Mouse (Mus musculus) intestine, embryonic 16.5 days (tissue): Measurements from ENCODE around the gene Mia2. TPM values are rescaled to one million over a fixed set of nuclear protein-coding genes. Genes with fewer than 3 reads are reported as not detected.

ENCODE experiments used
- ATAC-seq: fragments of 200-750 bp; cut with Nextera tagmentation; 2 replicates; pipeline ENCODE4 v1.8.0; 2017; ENCODE audit warnings: moderate TSS enrichment, moderate library complexity
- H3K27ac ChIP-seq: fragments of 300-500 bp; sonication (generic); 2 replicates; pipeline ENCODE4 v1.5.1; 2014; ENCODE audit warnings: mild to moderate bottlenecking, low read length
- H3K27me3 ChIP-seq: fragments of 300-500 bp; sonication (generic); replicated peaks from 2 replicates; pipeline ENCODE4 v1.6.1; 2014; ENCODE audit warnings: low read length, control low read depth, mixed read lengths; ENCODE audit not compliant: control insufficient read depth, insufficient read depth
- H3K36me3 ChIP-seq: fragments of 300-500 bp; sonication (generic); 2 replicates; pipeline ENCODE4 v1.6.1; 2014; ENCODE audit warnings: low read length, control low read depth; ENCODE audit not compliant: control insufficient read depth, insufficient read depth
- H3K4me1 ChIP-seq: fragments of 300-500 bp; sonication (generic); 2 replicates; pipeline ENCODE4 v1.6.1; 2014; ENCODE audit warnings: low read length, control low read depth, mixed read lengths; ENCODE audit not compliant: control insufficient read depth, insufficient read depth
- H3K4me2 ChIP-seq: fragments of 300-500 bp; sonication (generic); 2 replicates; pipeline ENCODE4 v1.6.1; 2014; ENCODE audit warnings: low read depth, low read length, control low read depth
- H3K4me3 ChIP-seq: fragments of 300-500 bp; sonication (generic); 2 replicates; pipeline ENCODE4 v1.5.1; 2014; ENCODE audit warnings: mild to moderate bottlenecking, low read length
- H3K9ac ChIP-seq: fragments of 300-500 bp; sonication (generic); 2 replicates; pipeline ENCODE4 v1.6.1; 2014; ENCODE audit warnings: low read depth, low read length
- H3K9me3 ChIP-seq: fragments of 300-500 bp; sonication (generic); 2 replicates; pipeline ENCODE4 v1.6.1; 2016; ENCODE audit warnings: low read length, control low read depth; ENCODE audit not compliant: control insufficient read depth
- WGBS: fragments of 180-500 bp; shearing (Covaris S2); extraction: QIAGEN DNeasy Blood & Tissue Kit; methylation state at CpG from one replicate; pipeline ENCODE4 v1.1.7; 2014; 5-methylcytosine and 5-hydroxymethylcytosine counted together
- polyA plus RNA-seq: library from polyadenylated mRNA; unstranded; fragments of >200 nt; fragmentation: Nextera tagmentation; extraction: Ambion mirVana; gene quantifications from 2 replicates; pipeline ENCODE4 v1.2.1, GENCODE M21; 2015

Mia2 gene
- polyA plus RNA-seq, 1 experiment from 2014 or later, result 88.2 TPM

DNA sequence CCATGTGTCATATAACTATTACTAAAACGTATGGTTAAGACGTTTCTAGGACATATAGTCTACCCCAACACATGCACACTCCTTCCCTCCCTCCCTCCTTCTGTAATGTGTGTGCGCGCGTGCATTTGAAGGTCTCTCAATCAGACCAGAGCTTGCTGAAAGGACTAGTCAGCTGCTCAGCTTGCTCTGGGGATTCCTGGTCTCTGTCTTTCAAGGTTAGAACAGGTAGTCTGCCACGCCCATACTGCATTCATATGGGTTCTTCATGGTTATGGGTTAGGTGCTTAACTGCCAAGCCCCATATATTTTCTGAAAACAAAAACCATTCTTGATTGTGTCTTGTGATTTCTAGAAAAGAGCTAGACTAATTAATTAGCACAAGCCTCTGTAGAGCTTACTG lies 110.0 kb downstream of the Mia2 start:
- H3K9me3 ChIP-seq, result no peaks in the 10 kb centered on the region
- no peaks in the 10 kb centered on the region; the same call in 1 of the 2 replicates for H3K36me3 ChIP-seq
- H3K27me3 ChIP-seq, result no peaks in the 10 kb centered on the region
- no peak overlapping the region for H3K4me2 ChIP-seq
- no peak overlapping the region for H3K4me3 ChIP-seq
- ATAC-seq, result no peak
- no peak overlapping the region for H3K9ac ChIP-seq
- H3K4me1 ChIP-seq, result no peaks in the 10 kb centered on the region
- WGBS, result 89% methylated on average over 6 of the region's 6 CpGs
- H3K27ac ChIP-seq, result no peak overlapping the region

DNA sequence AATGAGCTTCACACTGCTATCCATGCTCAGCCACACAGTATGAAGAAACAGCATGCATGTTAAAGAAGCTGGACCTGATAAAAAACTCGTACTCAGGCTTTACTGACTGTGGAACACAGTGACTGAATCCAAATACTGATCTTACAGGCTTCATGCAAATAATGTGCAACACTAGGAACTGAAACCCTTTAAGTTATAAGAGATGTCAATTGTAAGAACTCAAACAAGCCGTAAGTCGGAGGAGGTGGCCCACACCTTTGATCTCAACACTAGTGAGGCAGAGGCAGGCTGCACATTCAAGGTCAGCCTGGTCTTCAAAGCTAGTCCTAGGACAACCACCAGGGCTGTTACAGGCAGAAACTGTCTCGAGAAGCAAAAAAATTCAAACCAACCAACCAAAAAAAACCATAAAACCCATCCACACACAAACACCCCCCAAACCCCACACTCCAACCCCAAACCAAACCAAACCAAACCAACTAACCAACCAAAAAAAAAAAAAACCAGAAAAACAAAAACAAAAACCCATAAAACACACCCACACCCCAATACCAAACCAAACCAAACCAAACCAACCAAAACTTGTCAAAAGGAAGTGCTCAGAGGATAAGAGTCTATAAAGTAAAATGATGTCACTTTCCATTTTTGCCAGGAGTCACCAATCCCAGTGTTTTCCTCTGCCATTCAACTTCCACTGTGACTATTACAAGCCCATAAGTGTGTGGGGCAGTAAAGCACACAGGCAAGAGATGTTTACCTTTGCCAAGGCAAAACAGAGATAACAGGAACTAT lies 110.8 kb downstream of the Mia2 start:
- no peaks in the 10 kb centered on the region for H3K27me3 ChIP-seq
- no peak overlapping the region for H3K27ac ChIP-seq
- ATAC-seq, result no peak
- H3K4me1 ChIP-seq, result no peaks in the 10 kb centered on the region
- no peaks in the 10 kb centered on the region; the same call in 1 of the 2 replicates for H3K36me3 ChIP-seq
- no peak overlapping the region for H3K9ac ChIP-seq
- WGBS, result 82% methylated on average over 4 of the region's 4 CpGs
- H3K4me3 ChIP-seq, result no peak overlapping the region
- H3K9me3 ChIP-seq, result no peaks in the 10 kb centered on the region
- no peak overlapping the region for H3K4me2 ChIP-seq

DNA sequence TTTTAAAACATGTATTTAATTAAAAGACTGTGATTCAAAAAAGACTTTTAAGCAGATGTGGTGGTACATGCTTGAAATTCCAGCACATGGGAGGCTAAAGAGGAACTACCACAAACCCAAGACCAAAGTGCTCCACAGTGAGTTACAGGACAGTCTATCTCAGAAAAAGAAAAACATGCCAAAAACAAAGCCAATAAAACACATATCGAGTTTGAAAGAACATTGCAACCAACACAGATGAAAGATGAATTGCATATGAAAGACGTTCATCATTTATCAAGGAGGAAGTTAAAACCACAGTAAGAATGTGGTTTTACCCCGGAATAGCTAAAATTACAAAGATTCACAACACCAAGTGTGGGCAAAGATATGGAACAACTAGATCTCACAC lies 111.4 kb downstream of the Mia2 start:
- WGBS, result 82% methylated on average over 3 of the region's 3 CpGs
- ATAC-seq, result no peak
- no peak overlapping the region for H3K4me3 ChIP-seq
- H3K4me2 ChIP-seq, result no peak overlapping the region
- H3K36me3 ChIP-seq, result no peaks in the 10 kb centered on the region; the same call in 1 of the 2 replicates
- H3K9me3 ChIP-seq, result no peaks in the 10 kb centered on the region
- H3K27me3 ChIP-seq, result no peaks in the 10 kb centered on the region
- no peak overlapping the region for H3K27ac ChIP-seq
- no peak overlapping the region for H3K9ac ChIP-seq
- H3K4me1 ChIP-seq, result no peaks in the 10 kb centered on the region

DNA sequence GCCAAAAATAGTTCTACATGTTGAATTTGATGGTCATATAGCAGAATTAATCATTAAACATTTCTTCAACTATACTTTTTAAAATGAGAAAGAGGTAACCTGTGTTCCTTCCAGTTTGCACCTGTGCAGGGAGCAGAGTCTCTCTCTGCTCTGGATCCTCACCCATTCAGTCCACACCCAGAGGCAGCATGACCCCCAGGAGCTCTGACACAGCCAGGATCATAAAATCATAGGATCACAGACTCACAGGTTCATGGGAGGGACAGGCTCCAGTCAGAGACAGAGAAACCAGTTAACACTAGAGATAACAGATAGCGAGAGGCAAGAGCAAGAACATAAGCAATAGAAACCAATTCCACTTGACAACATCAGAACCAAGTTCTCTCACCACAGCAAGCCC lies 112.2 kb downstream of the Mia2 start:
- Histone ChIP-seq H3K4me2 (no peak overlapping the region), H3K4me1 (no peaks in the 10 kb centered on the region), H3K36me3 (no peaks in the 10 kb centered on the region), H3K4me3 (no peak overlapping the region), H3K9me3 (no peaks in the 10 kb centered on the region), H3K27ac (no peak overlapping the region), H3K9ac (no peak overlapping the region), H3K27me3 (no peaks in the 10 kb centered on the region)
- 64% methylated on average over 1 of the region's 1 CpGs for WGBS
- peak; percentile 98 for ATAC-seq

DNA sequence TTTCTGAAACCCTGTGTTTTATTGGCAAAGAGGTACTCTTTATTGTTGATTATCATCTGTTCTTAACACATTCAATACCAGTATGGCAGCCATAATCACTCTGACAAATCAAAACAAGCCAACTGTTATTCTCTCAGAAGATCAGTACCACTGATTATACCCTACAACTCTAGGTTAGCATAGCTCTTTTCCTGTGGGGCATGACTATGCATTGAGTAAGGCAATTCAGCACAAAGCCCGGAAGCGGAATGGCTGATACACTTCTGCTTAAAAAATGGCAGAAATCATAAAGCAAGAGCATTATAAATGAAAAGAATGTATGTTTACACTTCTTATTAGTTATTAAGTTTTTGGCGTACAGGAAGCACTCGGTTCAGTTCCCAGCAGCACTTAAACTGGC lies 120.6 kb downstream of the Mia2 start:
- H3K27ac ChIP-seq, result no peak overlapping the region
- H3K4me2 ChIP-seq, result no peak overlapping the region
- no peak for ATAC-seq
- no peak overlapping the region for H3K4me3 ChIP-seq
- 86% methylated on average over 4 of the region's 4 CpGs for WGBS
- peaks cover 9% of the 10 kb centered on the region; the same call in 1 of the 2 replicates for H3K4me1 ChIP-seq
- no peaks in the 10 kb centered on the region for H3K27me3 ChIP-seq
- no peaks in the 10 kb centered on the region for H3K36me3 ChIP-seq
- H3K9ac ChIP-seq, result no peak overlapping the region
- H3K9me3 ChIP-seq, result no peaks in the 10 kb centered on the region

DNA sequence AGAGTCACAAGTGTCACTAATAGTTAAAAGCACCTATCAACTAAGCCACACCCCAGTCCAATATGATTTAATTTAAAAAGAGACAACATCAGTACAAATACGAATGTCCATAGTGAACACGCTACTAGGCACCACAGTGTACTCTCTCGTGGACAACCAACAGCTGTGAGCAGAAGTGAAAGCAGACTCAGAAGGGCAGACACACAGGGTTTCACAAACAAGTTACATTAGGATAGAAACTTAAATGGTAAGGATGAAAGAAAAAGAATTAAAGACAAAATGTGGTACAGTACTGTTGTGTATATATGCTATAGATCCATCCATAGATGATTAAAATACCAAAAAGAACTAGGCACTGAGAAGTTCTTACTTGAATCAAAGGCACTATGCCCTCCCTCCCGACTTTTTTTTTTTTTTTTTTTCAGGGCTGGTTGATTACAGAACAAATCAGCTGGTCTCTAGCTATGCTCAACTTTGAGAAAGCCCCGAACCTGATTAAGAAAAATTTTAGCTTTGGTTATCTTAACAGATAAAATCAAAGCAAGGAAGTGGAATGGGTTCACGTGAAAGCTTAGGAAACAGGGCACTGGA lies 121.2 kb downstream of the Mia2 start:
- H3K9ac ChIP-seq, result no peak overlapping the region
- no peak for ATAC-seq
- H3K4me3 ChIP-seq, result no peak overlapping the region
- H3K27ac ChIP-seq, result no peak overlapping the region
- no peaks in the 10 kb centered on the region for H3K27me3 ChIP-seq
- H3K4me1 ChIP-seq, result peaks cover 9% of the 10 kb centered on the region; the same call in 1 of the 2 replicates
- 76% methylated on average over 6 of the region's 6 CpGs for WGBS
- no peak overlapping the region for H3K4me2 ChIP-seq
- H3K36me3 ChIP-seq, result no peaks in the 10 kb centered on the region
- H3K9me3 ChIP-seq, result no peaks in the 10 kb centered on the region

DNA sequence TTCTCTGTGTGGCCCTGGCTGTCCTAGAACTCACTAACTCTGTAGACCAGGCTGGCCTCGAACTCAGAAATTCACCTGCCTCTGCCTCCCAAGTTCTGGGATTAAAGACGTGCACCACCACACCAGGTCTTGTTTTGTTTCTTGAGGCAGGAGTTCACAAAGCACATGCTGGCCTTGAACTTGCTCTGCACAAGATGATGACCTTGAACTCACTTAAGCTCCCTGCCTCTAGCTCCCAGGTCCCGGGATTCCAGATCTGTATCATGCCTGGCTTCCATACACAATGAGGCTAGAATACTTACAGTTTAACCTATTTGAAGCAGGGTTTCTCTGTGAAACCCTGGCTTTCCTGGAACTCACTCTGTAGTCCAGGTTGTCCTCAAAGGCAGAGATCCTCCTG lies 121.7 kb downstream of the Mia2 start:
- Histone ChIP-seq H3K27me3 (no peaks in the 10 kb centered on the region), H3K4me1 (peaks cover 9% of the 10 kb centered on the region; the same call in 1 of the 2 replicates), H3K4me2 (no peak overlapping the region), H3K9ac (no peak overlapping the region), H3K36me3 (no peaks in the 10 kb centered on the region), H3K27ac (no peak overlapping the region), H3K4me3 (no peak overlapping the region), H3K9me3 (no peaks in the 10 kb centered on the region)
- WGBS, result 74% methylated on average over 3 of the region's 3 CpGs
- ATAC-seq, result no peak

DNA sequence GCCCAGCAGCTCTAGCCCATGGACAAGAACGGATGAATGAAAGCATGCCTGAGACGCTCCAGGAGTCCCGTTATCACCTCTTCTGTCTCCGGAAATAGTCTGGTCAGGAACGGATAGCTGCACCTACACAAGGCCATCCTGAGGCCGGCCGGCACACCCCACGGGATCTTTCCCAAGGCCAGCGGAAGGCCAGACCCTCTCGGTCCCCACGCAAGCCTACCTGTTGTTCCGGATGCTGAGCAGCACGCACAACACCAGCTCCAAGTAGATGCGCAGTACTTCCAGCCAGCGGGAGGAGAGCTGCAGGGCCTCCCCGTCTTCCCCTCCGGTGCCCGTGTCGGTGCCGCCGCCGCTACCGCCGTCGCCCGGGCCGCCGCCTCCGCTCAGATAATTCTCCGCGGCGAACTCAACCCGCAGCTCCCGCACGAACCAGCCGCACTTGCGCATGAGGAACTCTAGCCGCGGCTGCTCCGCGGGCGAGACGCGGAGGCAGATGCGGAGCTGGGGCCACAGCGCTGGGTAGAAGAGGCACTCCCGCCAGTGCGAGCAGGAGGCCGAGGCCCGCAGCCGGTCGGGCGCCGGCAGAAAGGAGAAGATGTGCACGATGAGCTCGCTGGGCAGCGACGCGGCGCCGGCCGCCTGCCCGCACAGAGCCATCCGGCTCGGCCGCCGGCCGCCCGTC lies 123.2 kb downstream of the Mia2 start:
- peak overlapping the region; percentile 95 for H3K27ac ChIP-seq
- under 1% methylated on average over 67 of the region's 69 CpGs for WGBS
- peak overlapping the region; percentile 87 for H3K4me3 ChIP-seq
- peak overlapping the region; percentile 83 for H3K4me2 ChIP-seq
- ATAC-seq, result peak; percentile 3
- no peaks in the 10 kb centered on the region for H3K36me3 ChIP-seq
- H3K4me1 ChIP-seq, result peaks cover 9% of the 10 kb centered on the region; the same call in 1 of the 2 replicates
- H3K9me3 ChIP-seq, result no peaks in the 10 kb centered on the region
- H3K27me3 ChIP-seq, result no peaks in the 10 kb centered on the region
- H3K9ac ChIP-seq, result peak overlapping the region; percentile 86
